Mouse (Mus musculus): ENCODE results near the gene Ldhb. TPM values are rescaled to one million over a fixed set of nuclear protein-coding genes. Genes with fewer than 3 reads are reported as not detected.
A peak's percentile ranks its signal among the peaks of the same experiment; 100 is the strongest.

Gene Ldhb
- polyA plus RNA-seq, 1 experiment from 2014 or later: 41.0 TPM

GRCm38 (mm10) chr6:142472801-142473203 is 35.0 kb downstream of the Ldhb start, which contains the start of gene Gys2:
Gene Gys2 (minus strand): TSS chr6:142473109.
- DNase-seq: no peak
- no peaks in the 10 kb centered on the region; the same call in 1 of the 2 replicates for H3K4me1 ChIP-seq (replicated peaks)
- H3K27ac ChIP-seq: peak within 1 kb of the TSS; percentile 41
- H3K4me2 ChIP-seq: peak within 1 kb of the TSS; percentile 21
- H3K27me3 ChIP-seq: no peaks in the 10 kb centered on the region
- no peaks in the 10 kb centered on the region for H3K36me3 ChIP-seq
- ATAC-seq (ENCODE audit: low read depth): peak; percentile 45; the same call in 1 of the 2 replicates
- WGBS (ENCODE audit: insufficient replicate concordance): 43% methylated on average over 4 of the region's 4 CpGs
- peak within 1 kb of the TSS; percentile 37 for H3K4me3 ChIP-seq (replicated peaks)
- H3K9ac ChIP-seq: peak within 1 kb of the TSS; percentile 28
- H3K9me3 ChIP-seq (replicated peaks): no peaks in the 10 kb centered on the region

GRCm38 (mm10) chr6:142471141-142471540 is 36.6 kb downstream of the Ldhb start:
- H3K9ac ChIP-seq: no peak overlapping the region
- no peaks in the 10 kb centered on the region; the same call in 1 of the 2 replicates for H3K4me1 ChIP-seq (replicated peaks)
- 67% methylated on average over 8 of the region's 8 CpGs for WGBS (ENCODE audit: insufficient replicate concordance)
- H3K36me3 ChIP-seq: no peaks in the 10 kb centered on the region
- DNase-seq (no peak), ATAC-seq (ENCODE audit: low read depth) (peak; percentile 56)
- H3K27me3 ChIP-seq: no peaks in the 10 kb centered on the region
- H3K4me2 ChIP-seq: peak overlapping the region; percentile 46
- H3K4me3 ChIP-seq (replicated peaks): peak overlapping the region; percentile 17
- H3K9me3 ChIP-seq (replicated peaks): no peaks in the 10 kb centered on the region
- H3K27ac ChIP-seq: 0 out of 2 replicates have a peak overlapping the region, but pooled peaks have one; percentile 47

- Histone ChIP-seq H3K9ac (no peak overlapping the region), H3K4me2 (no peak overlapping the region), H3K4me3 (replicated peaks) (no peak overlapping the region), H3K36me3 (no peaks in the 10 kb centered on the region), H3K27ac (no peak overlapping the region), H3K27me3 (no peaks in the 10 kb centered on the region), H3K9me3 (replicated peaks) (no peaks in the 10 kb centered on the region), H3K4me1 (replicated peaks) (no peaks in the 10 kb centered on the region)
- no peak for ATAC-seq (ENCODE audit: low read depth)
- 38% methylated on average over 4 of the region's 4 CpGs for WGBS (ENCODE audit: insufficient replicate concordance)
- no peak for DNase-seq
These were observed 38.2 kb downstream of the Ldhb start for GRCm38 (mm10) chr6:142469602-142470001.

- Histone ChIP-seq H3K9ac (no peak overlapping the region), H3K4me2 (no peak overlapping the region), H3K4me1 (replicated peaks) (no peaks in the 10 kb centered on the region; the same call in 1 of the 2 replicates), H3K4me3 (replicated peaks) (no peak overlapping the region), H3K36me3 (0 out of 2 replicates have a peak, but pooled peaks cover 3% of the 10 kb centered on the region), H3K27ac (no peak overlapping the region), H3K9me3 (replicated peaks) (no peaks in the 10 kb centered on the region), H3K27me3 (no peaks in the 10 kb centered on the region)
- ATAC-seq (ENCODE audit: low read depth): no peak
- no peak for DNase-seq
- WGBS (ENCODE audit: insufficient replicate concordance): 59% methylated on average over 6 of the region's 6 CpGs
These were observed 45.6 kb downstream of the Ldhb start for GRCm38 (mm10) chr6:142462194-142462593.

- Histone ChIP-seq H3K27ac (no peak overlapping the region), H3K36me3 (peaks cover 5% of the 10 kb centered on the region; the same call in 1 of the 2 replicates), H3K27me3 (no peaks in the 10 kb centered on the region), H3K9me3 (replicated peaks) (no peaks in the 10 kb centered on the region), H3K4me1 (replicated peaks) (no peaks in the 10 kb centered on the region; the same call in 1 of the 2 replicates), H3K4me3 (replicated peaks) (no peak overlapping the region), H3K9ac (no peak overlapping the region), H3K4me2 (no peak overlapping the region)
- DNase-seq: no peak
- peak; percentile 63 for ATAC-seq (ENCODE audit: low read depth)
- WGBS (ENCODE audit: insufficient replicate concordance): 55% methylated on average over 14 of the region's 14 CpGs
These were observed 48.6 kb downstream of the Ldhb start for GRCm38 (mm10) chr6:142459017-142459678.

GRCm38 (mm10) chr6:142458010-142458409 is 49.7 kb downstream of the Ldhb start:
- DNase-seq: no peak
- no peak overlapping the region for H3K4me3 ChIP-seq (replicated peaks)
- ATAC-seq (ENCODE audit: low read depth): no peak
- H3K27ac ChIP-seq: no peak overlapping the region
- H3K36me3 ChIP-seq: peaks cover 5% of the 10 kb centered on the region; the same call in 1 of the 2 replicates
- H3K9me3 ChIP-seq (replicated peaks): no peaks in the 10 kb centered on the region
- H3K4me1 ChIP-seq (replicated peaks): no peaks in the 10 kb centered on the region; the same call in 1 of the 2 replicates
- H3K9ac ChIP-seq: no peak overlapping the region
- no peak overlapping the region for H3K4me2 ChIP-seq
- 70% methylated on average over 7 of the region's 7 CpGs for WGBS (ENCODE audit: insufficient replicate concordance)
- H3K27me3 ChIP-seq: no peaks in the 10 kb centered on the region

GRCm38 (mm10) chr6:142455314-142455996 is 52.3 kb downstream of the Ldhb start:
- peaks cover 5% of the 10 kb centered on the region; the same call in 1 of the 2 replicates for H3K36me3 ChIP-seq
- WGBS (ENCODE audit: insufficient replicate concordance): 52% methylated on average over 7 of the region's 7 CpGs
- ATAC-seq (ENCODE audit: low read depth): no peak

GRCm38 (mm10) chr6:142453311-142453710 is 54.4 kb downstream of the Ldhb start:
- no peak overlapping the region for H3K9ac ChIP-seq
- peaks cover 5% of the 10 kb centered on the region; the same call in 1 of the 2 replicates for H3K36me3 ChIP-seq
- DNase-seq: no peak
- no peak for ATAC-seq (ENCODE audit: low read depth)
- H3K27ac ChIP-seq: no peak overlapping the region
- H3K4me3 ChIP-seq (replicated peaks): no peak overlapping the region
- 36% methylated on average over 2 of the region's 2 CpGs for WGBS (ENCODE audit: insufficient replicate concordance)
- H3K4me1 ChIP-seq (replicated peaks): no peaks in the 10 kb centered on the region; the same call in 1 of the 2 replicates
- H3K9me3 ChIP-seq (replicated peaks): no peaks in the 10 kb centered on the region
- H3K4me2 ChIP-seq: no peak overlapping the region
- H3K27me3 ChIP-seq: no peaks in the 10 kb centered on the region

More at GRCm38 (mm10) chr6:142455314-142455996, 52.3 kb downstream of the Ldhb start:
- no peak for DNase-seq
- Histone ChIP-seq H3K4me1 (replicated peaks) (no peaks in the 10 kb centered on the region; the same call in 1 of the 2 replicates), H3K4me2 (no peak overlapping the region), H3K9me3 (replicated peaks) (no peaks in the 10 kb centered on the region), H3K9ac (no peak overlapping the region), H3K4me3 (replicated peaks) (no peak overlapping the region), H3K27ac (no peak overlapping the region), H3K27me3 (no peaks in the 10 kb centered on the region)

GRCm38 (mm10) chr6:142451381-142451780 is 56.4 kb downstream of the Ldhb start:
- Histone ChIP-seq H3K4me2 (no peak overlapping the region), H3K27me3 (no peaks in the 10 kb centered on the region), H3K9ac (no peak overlapping the region), H3K27ac (no peak overlapping the region), H3K9me3 (replicated peaks) (no peaks in the 10 kb centered on the region), H3K36me3 (peaks cover 2% of the 10 kb centered on the region; the same call in 1 of the 2 replicates), H3K4me3 (replicated peaks) (no peak overlapping the region), H3K4me1 (replicated peaks) (no peaks in the 10 kb centered on the region)
- 72% methylated on average over 12 of the region's 12 CpGs for WGBS (ENCODE audit: insufficient replicate concordance)
- DNase-seq (no peak), ATAC-seq (ENCODE audit: low read depth) (no peak)

Measured in liver, embryonic 13.5 days (tissue).